Mouse (Mus musculus) bone marrow, adult 2 months (tissue): ENCODE results near the gene Nell1. TPM values are rescaled to one million over a fixed set of nuclear protein-coding genes. Genes with fewer than 3 reads are reported as not detected.

Experiments
- H3K27ac ChIP-seq: fragments of 200-500 bp; 2 replicates; pipeline ENCODE4 v1.5.1; 2012; ENCODE audit warnings: low read depth, mild to moderate bottlenecking, control low read depth, inconsistent platforms, low read length; ENCODE audit not compliant: control insufficient read depth, poor library complexity, insufficient read depth
- H3K4me1 ChIP-seq: fragments of 200-500 bp; 2 replicates; pipeline ENCODE4 v1.6.1; 2011; ENCODE audit warnings: low read length; ENCODE audit not compliant: control insufficient read depth, insufficient read depth
- H3K4me3 ChIP-seq: fragments of 200-500 bp; replicated peaks from 2 replicates; pipeline ENCODE3; 2011; ENCODE audit warnings: mild to moderate bottlenecking, low read depth, low read length, control low read depth; ENCODE audit not compliant: control insufficient read depth
- CTCF ChIP-seq: fragments of 200-500 bp; IDR thresholded peaks from 2 replicates; pipeline ENCODE4 v1.5.1; 2011; ENCODE audit warnings: low read length, control low read depth; ENCODE audit not compliant: control insufficient read depth, insufficient read depth
- POLR2A ChIP-seq: fragments of 200-500 bp; IDR thresholded peaks from 2 replicates; pipeline ENCODE4 v1.6.1; 2011; ENCODE audit warnings: low read depth, mild to moderate bottlenecking, control low read depth, low read length, borderline replicate concordance; ENCODE audit not compliant: control insufficient read depth
- WGBS: fragments of 180-500 bp; shearing (Covaris S2); methylation state at CpG from one replicate; pipeline ENCODE4 v1.1.7; 2018; 5-methylcytosine and 5-hydroxymethylcytosine counted together
- polyA plus RNA-seq: library from polyadenylated mRNA; stranded (reverse); fragments of >200 nt; gene quantifications from 2 replicates; pipeline ENCODE4 v1.2.4, GENCODE M21; 2011; ENCODE audit warnings: low replicate concordance; ENCODE audit not compliant: missing spikeins, insufficient read depth, insufficient read length

Gene Nell1
- polyA plus RNA-seq, 1 experiment: not detected

GRCm38 (mm10) chr7:50573841-50574240, 599.2 kb downstream of the Nell1 start:
- Histone ChIP-seq H3K4me3 (no peak overlapping the region), H3K4me1 (no peaks in the 10 kb centered on the region), H3K27ac (no peak overlapping the region)
- TF ChIP-seq POLR2A (no peak), CTCF (no peak)
- WGBS: 68% methylated on average over 7 of the region's 7 CpGs

GRCm38 (mm10) chr7:50588642-50589424, 614.2 kb downstream of the Nell1 start:
- WGBS: 77% methylated on average over 8 of the region's 8 CpGs
- Histone ChIP-seq H3K4me1 (no peaks in the 10 kb centered on the region), H3K4me3 (no peak overlapping the region), H3K27ac (no peak overlapping the region)
- TF ChIP-seq POLR2A: no peak
- TF ChIP-seq CTCF: no peak

DNA sequence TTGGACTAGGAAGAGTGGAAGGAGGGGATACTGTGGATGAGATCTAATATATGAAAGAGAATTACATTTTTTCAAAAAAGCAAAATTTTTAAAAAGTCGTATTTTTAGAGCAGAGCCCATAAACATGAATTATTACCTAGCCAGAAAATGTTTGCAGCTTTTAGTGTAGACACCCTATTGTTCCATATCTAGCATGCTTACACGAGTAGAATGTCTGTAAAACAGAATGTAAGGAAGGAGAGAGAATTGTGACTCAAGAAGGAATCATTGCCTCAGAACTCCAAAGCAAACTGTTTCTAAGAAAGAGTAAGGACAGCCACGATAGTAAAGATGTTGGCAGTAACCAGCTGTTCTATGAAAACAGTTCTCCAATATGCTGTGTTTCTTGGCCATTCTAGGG, 624.2 kb downstream of the Nell1 start, which contains the start of gene 4933405O20Rik:
4933405O20Rik (plus strand) TSS at position 301 of the 400 bp plus-strand sequence.
- Histone ChIP-seq H3K4me3 (no peak within 1 kb of the TSS), H3K4me1 (no peaks in the 10 kb centered on the region), H3K27ac (no peak within 1 kb of the TSS)
- no peak for TF ChIP-seq CTCF
- no peak for TF ChIP-seq POLR2A
- 58% methylated on average over 3 of the region's 3 CpGs for WGBS

DNA sequence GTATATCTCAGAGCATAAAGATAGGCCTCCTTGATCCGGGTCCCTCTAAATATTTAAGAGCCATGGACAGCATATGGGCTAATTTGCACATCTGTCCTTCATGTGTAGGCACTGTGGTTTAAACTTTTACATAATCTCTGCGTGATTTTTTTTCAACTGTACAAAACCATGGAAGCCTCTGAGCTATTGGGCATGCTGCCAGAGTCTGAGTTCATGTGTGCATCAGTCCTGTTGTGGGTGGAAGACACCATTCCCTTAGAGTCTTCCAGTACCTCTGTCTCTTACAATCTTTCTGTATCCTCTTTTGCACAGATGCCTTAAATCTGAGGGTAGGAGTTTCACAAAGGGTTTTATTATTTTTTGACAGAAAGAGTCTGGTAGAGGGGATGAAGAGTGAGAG, 639.4 kb downstream of the Nell1 start:
- Histone ChIP-seq H3K4me3 (no peak overlapping the region), H3K27ac (no peak overlapping the region), H3K4me1 (no peaks in the 10 kb centered on the region)
- 68% methylated on average over 2 of the region's 2 CpGs for WGBS
- TF ChIP-seq CTCF: no peak
- no peak for TF ChIP-seq POLR2A

DNA sequence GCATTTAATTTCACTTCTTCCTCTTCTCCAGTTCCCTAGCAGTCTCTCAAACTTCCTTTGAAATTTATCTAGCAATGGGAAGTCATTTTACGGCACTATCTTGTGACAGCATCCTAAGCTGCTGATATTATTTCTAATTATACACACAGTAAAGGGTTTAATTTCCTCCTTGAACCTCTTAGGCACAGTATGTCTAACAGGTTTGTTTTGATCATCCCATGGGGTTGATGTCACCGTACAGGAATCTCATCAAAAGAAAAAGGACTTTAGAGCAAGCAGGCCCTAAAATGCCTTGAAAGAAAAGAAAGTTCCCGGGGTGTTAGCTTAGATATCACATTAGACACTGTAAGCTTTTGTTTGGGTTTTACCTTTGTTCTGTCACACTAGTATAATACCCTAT, 654.5 kb downstream of the Nell1 start:
- WGBS: 75% methylated on average over 3 of the region's 3 CpGs
- no peaks in the 10 kb centered on the region for H3K4me1 ChIP-seq
- no peak overlapping the region for H3K4me3 ChIP-seq
- no peak for TF ChIP-seq CTCF
- no peak for TF ChIP-seq POLR2A
- H3K27ac ChIP-seq: no peak overlapping the region

GRCm38 (mm10) chr7:50633147-50633546, 658.5 kb downstream of the Nell1 start:
- 67% methylated on average over 2 of the region's 2 CpGs for WGBS
- no peak for TF ChIP-seq POLR2A
- no peak for TF ChIP-seq CTCF
- Histone ChIP-seq H3K4me1 (no peaks in the 10 kb centered on the region), H3K4me3 (no peak overlapping the region), H3K27ac (no peak overlapping the region)

- WGBS: 67% methylated on average over 4 of the region's 4 CpGs
- Histone ChIP-seq H3K27ac (no peak overlapping the region), H3K4me3 (no peak overlapping the region), H3K4me1 (no peaks in the 10 kb centered on the region)
- TF ChIP-seq CTCF: no peak
Observed at GRCm38 (mm10) chr7:50672266-50672665, 697.6 kb downstream of the Nell1 start.

DNA sequence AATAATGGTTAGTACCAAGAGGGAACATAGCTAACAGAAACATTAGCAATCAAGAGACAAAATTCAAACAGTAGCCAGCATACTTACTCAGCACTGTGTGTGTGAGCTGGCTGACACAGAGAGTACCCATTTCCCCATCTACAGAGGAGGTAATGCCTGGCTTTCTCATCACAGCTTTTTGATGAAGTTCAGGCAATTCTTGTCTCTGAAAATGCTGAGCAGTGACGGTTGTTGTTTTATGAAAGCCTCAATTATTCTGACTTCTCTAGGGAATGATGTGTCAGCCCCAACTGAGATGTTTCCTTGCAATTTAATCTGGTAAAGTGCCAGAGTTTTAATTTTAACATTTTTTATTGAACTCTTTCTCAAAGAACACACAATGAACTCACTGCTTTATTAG, 700.8 kb downstream of the Nell1 start:
- WGBS: 74% methylated on average over 1 of the region's 1 CpGs
- Histone ChIP-seq H3K27ac (no peak overlapping the region), H3K4me3 (no peak overlapping the region), H3K4me1 (no peaks in the 10 kb centered on the region)
- no peak for TF ChIP-seq POLR2A
- TF ChIP-seq CTCF: no peak
